Mouse (Mus musculus) bone marrow, adult 2 months (tissue): ENCODE data around the gene Fancl.

Source experiments
- CTCF ChIP-seq: fragments of 200-500 bp; IDR thresholded peaks from 2 replicates; pipeline ENCODE4 v1.5.1; 2011; ENCODE audit warnings: low read length, control low read depth; ENCODE audit not compliant: control insufficient read depth, insufficient read depth
- POLR2A ChIP-seq: fragments of 200-500 bp; IDR thresholded peaks from 2 replicates; pipeline ENCODE4 v1.6.1; 2011; ENCODE audit warnings: low read depth, mild to moderate bottlenecking, control low read depth, low read length, borderline replicate concordance; ENCODE audit not compliant: control insufficient read depth

DNA sequence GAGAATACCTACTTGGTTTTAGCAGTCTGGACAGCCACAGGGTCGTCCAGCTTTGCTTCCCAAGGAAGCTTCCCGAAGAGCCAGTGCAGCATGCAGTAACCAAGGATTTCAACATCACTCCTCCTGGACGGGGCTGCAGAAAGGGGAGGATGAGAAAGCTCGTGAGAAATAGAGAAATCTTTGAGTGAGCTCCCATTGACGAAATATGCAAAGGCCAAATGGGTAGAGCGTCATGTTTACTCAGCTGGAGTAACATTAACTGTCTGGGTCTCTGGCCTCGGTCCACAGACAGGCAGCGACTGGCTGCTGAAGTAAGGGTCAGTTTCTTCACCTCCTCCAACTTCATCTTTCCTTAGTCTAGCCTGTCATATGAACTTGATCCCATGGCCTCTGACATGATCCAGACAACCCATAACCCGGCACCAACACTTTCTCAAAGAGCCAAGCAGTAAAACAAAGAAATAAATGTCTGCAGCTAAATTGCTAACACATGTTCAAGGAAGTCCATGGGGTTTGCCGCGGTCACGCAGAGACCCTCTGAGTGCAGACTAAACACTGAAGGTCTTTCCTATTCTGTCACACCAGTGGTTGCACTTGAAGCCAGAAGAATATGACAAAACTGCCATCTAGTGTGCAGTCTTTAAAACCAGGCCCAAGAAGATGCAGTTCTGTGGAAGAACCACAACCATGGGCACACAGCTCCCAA lies 104.0 kb downstream of the Fancl start:
- TF ChIP-seq CTCF (no peak), POLR2A (no peak)
